Mouse (Mus musculus): ENCODE measurements around the gene Gm10974. TPM values are rescaled to one million over a fixed set of nuclear protein-coding genes. Genes with fewer than 3 reads are reported as not detected.

Gene Gm10974
- polyA plus RNA-seq, 1 experiment, result not detected

- H3K27ac ChIP-seq (ENCODE audit: insufficient read depth, low read depth, low read length), result no peak overlapping the region
- WGBS, result 86% methylated on average over 4 of the region's 4 CpGs
- H3K4me1 ChIP-seq (ENCODE audit: control insufficient read depth, insufficient read depth, low read length), result no peaks in the 10 kb centered on the region; the same call in 1 of the 2 replicates
- H3K4me3 ChIP-seq (ENCODE audit: insufficient read depth, low read depth, low read length), result no peak overlapping the region
- TF ChIP-seq POLR2A (IDR thresholded peaks at IDR 0.05; ENCODE audit: insufficient read depth, low read depth, low read length), result no peak
These were observed 14.6 kb upstream of the Gm10974 start for GRCm38 (mm10) chr7:66351074-66351473.

DNA sequence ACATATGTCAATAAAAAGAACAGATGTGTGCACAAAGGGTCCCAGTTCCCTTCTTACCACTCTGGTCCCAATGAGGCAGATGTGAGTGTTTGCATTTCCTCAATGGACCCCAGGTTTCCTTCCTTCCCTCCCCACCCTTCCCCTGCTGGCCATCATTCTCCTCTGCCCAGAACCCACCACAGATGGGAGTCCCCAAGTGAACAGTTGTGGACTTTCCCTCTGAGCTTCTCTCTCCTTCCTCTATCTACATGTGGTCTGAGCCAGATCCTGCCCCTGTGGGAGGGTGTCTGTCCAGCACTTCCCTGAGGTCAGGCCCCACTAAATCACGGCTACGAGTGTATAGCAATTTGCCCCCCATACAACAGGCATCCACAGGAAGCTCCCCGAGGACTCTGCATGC lies 10.8 kb upstream of the Gm10974 start:
- H3K4me1 ChIP-seq (ENCODE audit: control insufficient read depth, insufficient read depth, low read length), result no peaks in the 10 kb centered on the region; the same call in 1 of the 2 replicates
- WGBS, result 72% methylated on average over 3 of the region's 3 CpGs

GRCm38 (mm10) chr7:66355791-66356522 lies 9.7 kb upstream of the Gm10974 start:
- 86% methylated on average over 8 of the region's 8 CpGs for WGBS
- no peak for TF ChIP-seq POLR2A (IDR thresholded peaks at IDR 0.05; ENCODE audit: insufficient read depth, low read depth, low read length)
- no peak for TF ChIP-seq CTCF (IDR thresholded peaks at IDR 0.05; ENCODE audit: insufficient read depth, low read depth, low read length)
- no peak overlapping the region for H3K27ac ChIP-seq (ENCODE audit: insufficient read depth, low read depth, low read length)

More for the DNA sequence above, 10.8 kb upstream of the Gm10974 start:
- TF ChIP-seq CTCF (IDR thresholded peaks at IDR 0.05; ENCODE audit: insufficient read depth, low read depth, low read length) (no peak), POLR2A (IDR thresholded peaks at IDR 0.05; ENCODE audit: insufficient read depth, low read depth, low read length) (no peak)
- Histone ChIP-seq H3K4me3 (ENCODE audit: insufficient read depth, low read depth, low read length) (no peak overlapping the region), H3K27ac (ENCODE audit: insufficient read depth, low read depth, low read length) (no peak overlapping the region)

DNA sequence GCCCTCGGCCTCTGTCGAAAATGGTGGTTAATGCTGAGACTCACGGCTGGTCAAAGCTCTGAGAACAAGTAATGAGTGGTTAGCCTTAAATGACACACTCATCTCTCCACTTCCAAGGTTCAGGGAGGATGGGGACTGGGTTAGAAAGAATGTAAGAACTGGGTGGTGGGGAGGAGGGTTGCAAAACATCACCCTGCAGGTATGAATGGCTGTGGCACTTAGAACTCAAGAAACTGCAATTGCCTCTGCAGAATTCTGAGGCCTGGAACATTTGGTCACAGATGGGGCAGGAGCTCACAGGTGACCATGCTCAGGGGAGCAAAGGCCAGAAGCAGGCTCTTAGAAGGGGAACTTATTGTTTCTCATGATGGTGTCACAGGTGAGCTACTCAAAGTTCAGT lies 7.2 kb upstream of the Gm10974 start:
- TF ChIP-seq CTCF (IDR thresholded peaks at IDR 0.05; ENCODE audit: insufficient read depth, low read depth, low read length), result no peak
- TF ChIP-seq POLR2A (IDR thresholded peaks at IDR 0.05; ENCODE audit: insufficient read depth, low read depth, low read length), result no peak
- WGBS, result 94% methylated on average over 3 of the region's 3 CpGs
- no peak overlapping the region for H3K4me3 ChIP-seq (ENCODE audit: insufficient read depth, low read depth, low read length)
- no peaks in the 10 kb centered on the region; the same call in 1 of the 2 replicates for H3K4me1 ChIP-seq (ENCODE audit: control insufficient read depth, insufficient read depth, low read length)
- H3K27ac ChIP-seq (ENCODE audit: insufficient read depth, low read depth, low read length), result no peak overlapping the region

More at GRCm38 (mm10) chr7:66355791-66356522, 9.7 kb upstream of the Gm10974 start:
- no peaks in the 10 kb centered on the region; the same call in 1 of the 2 replicates for H3K4me1 ChIP-seq (ENCODE audit: control insufficient read depth, insufficient read depth, low read length)
- H3K4me3 ChIP-seq (ENCODE audit: insufficient read depth, low read depth, low read length), result no peak overlapping the region

DNA sequence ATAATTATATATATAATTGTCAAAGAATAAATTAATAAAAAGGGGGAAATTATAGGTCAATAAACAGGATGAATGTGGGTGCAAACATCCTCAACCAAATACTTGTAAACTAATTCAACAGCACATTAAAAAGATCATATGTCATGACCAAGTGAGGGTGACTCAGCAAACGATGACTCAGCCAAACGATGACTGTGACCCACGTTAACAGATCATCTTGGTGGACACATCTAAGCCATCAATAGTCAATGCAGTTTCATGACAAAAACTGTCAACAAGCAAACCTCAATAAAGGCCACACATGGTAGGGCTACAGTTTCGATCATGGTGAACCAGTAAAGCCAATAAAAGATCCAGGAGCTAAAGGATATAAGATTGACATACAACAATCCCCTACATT lies 6.7 kb upstream of the Gm10974 start:
- WGBS, result 91% methylated on average over 4 of the region's 4 CpGs
- no peak overlapping the region for H3K27ac ChIP-seq (ENCODE audit: insufficient read depth, low read depth, low read length)
- no peak overlapping the region for H3K4me3 ChIP-seq (ENCODE audit: insufficient read depth, low read depth, low read length)
- H3K4me1 ChIP-seq (ENCODE audit: control insufficient read depth, insufficient read depth, low read length), result no peaks in the 10 kb centered on the region; the same call in 1 of the 2 replicates
- TF ChIP-seq CTCF (IDR thresholded peaks at IDR 0.05; ENCODE audit: insufficient read depth, low read depth, low read length), result no peak
- TF ChIP-seq POLR2A (IDR thresholded peaks at IDR 0.05; ENCODE audit: insufficient read depth, low read depth, low read length), result no peak

- no peak for TF ChIP-seq POLR2A (IDR thresholded peaks at IDR 0.05; ENCODE audit: insufficient read depth, low read depth, low read length)
- no peak for TF ChIP-seq CTCF (IDR thresholded peaks at IDR 0.05; ENCODE audit: insufficient read depth, low read depth, low read length)
- H3K4me3 ChIP-seq (ENCODE audit: insufficient read depth, low read depth, low read length), result no peak overlapping the region
- H3K27ac ChIP-seq (ENCODE audit: insufficient read depth, low read depth, low read length), result no peak overlapping the region
- WGBS, result 92% methylated on average over 11 of the region's 11 CpGs
- H3K4me1 ChIP-seq (ENCODE audit: control insufficient read depth, insufficient read depth, low read length), result no peaks in the 10 kb centered on the region
These were observed 1.2 kb upstream of the Gm10974 start for GRCm38 (mm10) chr7:66364491-66364890.

- no peak overlapping the region for H3K4me3 ChIP-seq (ENCODE audit: insufficient read depth, low read depth, low read length)
- no peaks in the 10 kb centered on the region for H3K4me1 ChIP-seq (ENCODE audit: control insufficient read depth, insufficient read depth, low read length)
- H3K27ac ChIP-seq (ENCODE audit: insufficient read depth, low read depth, low read length), result no peak overlapping the region
- 74% methylated on average over 2 of the region's 2 CpGs for WGBS
- no peak for TF ChIP-seq POLR2A (IDR thresholded peaks at IDR 0.05; ENCODE audit: insufficient read depth, low read depth, low read length)
- TF ChIP-seq CTCF (IDR thresholded peaks at IDR 0.05; ENCODE audit: insufficient read depth, low read depth, low read length), result no peak
These were observed 294 bp upstream of the Gm10974 start for GRCm38 (mm10) chr7:66365411-66365810.

GRCm38 (mm10) chr7:66369071-66369933 lies 3.6 kb downstream of the Gm10974 start:
- Histone ChIP-seq H3K27ac (ENCODE audit: insufficient read depth, low read depth, low read length) (no peak overlapping the region), H3K4me1 (ENCODE audit: control insufficient read depth, insufficient read depth, low read length) (no peaks in the 10 kb centered on the region), H3K4me3 (ENCODE audit: insufficient read depth, low read depth, low read length) (no peak overlapping the region)
- 77% methylated on average over 5 of the region's 5 CpGs for WGBS
- TF ChIP-seq CTCF (IDR thresholded peaks at IDR 0.05; ENCODE audit: insufficient read depth, low read depth, low read length), result no peak
- no peak for TF ChIP-seq POLR2A (IDR thresholded peaks at IDR 0.05; ENCODE audit: insufficient read depth, low read depth, low read length)

GRCm38 (mm10) chr7:66369934-66370445 lies 4.3 kb downstream of the Gm10974 start:
- 81% methylated on average over 5 of the region's 5 CpGs for WGBS
- no peak overlapping the region for H3K4me3 ChIP-seq (ENCODE audit: insufficient read depth, low read depth, low read length)
- TF ChIP-seq POLR2A (IDR thresholded peaks at IDR 0.05; ENCODE audit: insufficient read depth, low read depth, low read length) (no peak), CTCF (IDR thresholded peaks at IDR 0.05; ENCODE audit: insufficient read depth, low read depth, low read length) (no peak)
- no peak overlapping the region for H3K27ac ChIP-seq (ENCODE audit: insufficient read depth, low read depth, low read length)
- H3K4me1 ChIP-seq (ENCODE audit: control insufficient read depth, insufficient read depth, low read length), result no peaks in the 10 kb centered on the region

Measured in olfactory bulb, adult 2 months (tissue).